Mouse (Mus musculus) lung, embryonic 15.5 days (tissue): ENCODE measurements at regions not wholly inside any gene's neighbourhood (a gene's known extent, or its start where the extent isn't known, plus 50 kb on each side); places are given as distances from the start of the nearest gene placed in this dataset.
A peak's percentile ranks its signal among the peaks of the same experiment; 100 is the strongest.

ENCODE experiments used
- ATAC-seq: fragments of 200-750 bp; cut with Nextera tagmentation; 2 replicates; pipeline ENCODE4 v1.8.0; 2017; ENCODE audit warnings: moderate number of reproducible peaks, borderline replicate concordance; ENCODE audit not compliant: low FRiP score, low TSS enrichment; ENCODE audit errors: extremely low read depth
- H3K27ac ChIP-seq: fragments of 300-500 bp; sonication (generic); 2 replicates; pipeline ENCODE4 v1.5.1; 2015; ENCODE audit warnings: moderate library complexity, mild to moderate bottlenecking, inconsistent platforms
- H3K27me3 ChIP-seq: fragments of 300-500 bp; sonication (generic); 2 replicates; pipeline ENCODE4 v1.6.1; 2015; ENCODE audit warnings: inconsistent platforms
- H3K36me3 ChIP-seq: fragments of 300-500 bp; sonication (generic); 2 replicates; pipeline ENCODE4 v1.6.1; 2015; ENCODE audit warnings: inconsistent platforms
- H3K4me1 ChIP-seq: fragments of 300-500 bp; sonication (generic); 2 replicates; pipeline ENCODE4 v1.6.1; 2015; ENCODE audit warnings: inconsistent platforms
- H3K4me2 ChIP-seq: fragments of 300-500 bp; sonication (generic); 2 replicates; pipeline ENCODE4 v1.6.1; 2015; ENCODE audit warnings: inconsistent platforms, mild to moderate bottlenecking, moderate library complexity
- H3K4me3 ChIP-seq: fragments of 300-500 bp; sonication (generic); 2 replicates; pipeline ENCODE4 v1.5.1; 2015; ENCODE audit warnings: mild to moderate bottlenecking, inconsistent platforms
- H3K9ac ChIP-seq: fragments of 300-500 bp; sonication (generic); 2 replicates; pipeline ENCODE4 v1.6.1; 2015; ENCODE audit warnings: inconsistent platforms
- H3K9me3 ChIP-seq: fragments of 300-500 bp; sonication (generic); 2 replicates; pipeline ENCODE4 v1.6.1; 2016; ENCODE audit warnings: inconsistent platforms
- WGBS: fragments of 180-500 bp; shearing (Covaris S2); methylation state at CpG from one replicate; pipeline ENCODE4 v1.1.7; 2015; 5-methylcytosine and 5-hydroxymethylcytosine counted together

DNA sequence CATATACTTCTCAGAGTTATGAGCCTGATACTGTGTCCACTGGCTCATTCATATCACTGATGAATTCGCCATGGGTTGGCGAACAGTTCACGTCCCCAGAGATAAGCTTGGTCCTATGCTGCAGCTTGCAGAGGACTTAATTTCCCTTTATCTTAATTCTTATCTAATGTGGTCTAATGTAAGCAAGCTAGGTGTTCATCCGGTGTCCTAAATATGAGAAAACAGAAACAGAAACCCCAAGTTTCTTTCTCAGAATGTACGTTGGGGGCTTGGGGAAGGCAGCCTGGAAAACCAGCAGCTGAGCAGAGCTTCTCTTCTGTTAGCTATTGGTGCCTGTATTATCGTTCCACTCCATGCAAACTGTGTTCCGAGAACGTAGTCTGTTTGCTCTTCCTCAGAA lies 170.1 kb downstream of the 1700064H15Rik start:
- no peaks in the 10 kb centered on the region for H3K4me1 ChIP-seq
- no peak overlapping the region for H3K9ac ChIP-seq
- no peak overlapping the region for H3K4me3 ChIP-seq
- no peaks in the 10 kb centered on the region for H3K36me3 ChIP-seq
- no peak overlapping the region for H3K4me2 ChIP-seq
- no peaks in the 10 kb centered on the region for H3K9me3 ChIP-seq
- no peak overlapping the region for H3K27ac ChIP-seq
- WGBS = 80% methylated on average over 8 of the region's 8 CpGs
- no peak for ATAC-seq
- H3K27me3 ChIP-seq = no peaks in the 10 kb centered on the region

DNA sequence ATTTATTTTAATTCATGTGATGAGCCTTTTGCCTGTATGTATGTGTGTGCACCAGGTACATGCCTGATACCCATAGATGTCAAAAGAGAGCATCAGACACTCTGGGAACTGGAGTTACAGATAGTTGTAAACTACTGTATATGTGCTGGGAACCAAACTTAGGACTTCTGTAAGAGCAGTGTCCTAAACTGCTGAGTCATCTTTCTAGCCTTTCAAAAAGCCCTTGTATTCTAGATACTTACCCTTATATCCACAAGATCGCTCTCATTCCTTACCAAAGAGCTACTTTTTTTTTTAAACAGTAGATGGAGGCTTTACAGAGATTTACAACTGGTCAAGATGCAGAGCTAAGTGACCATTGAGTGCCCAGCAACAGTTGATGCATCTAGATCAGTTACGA lies 171.0 kb downstream of the 1700064H15Rik start:
- H3K4me1 ChIP-seq = no peaks in the 10 kb centered on the region
- H3K9me3 ChIP-seq = no peaks in the 10 kb centered on the region
- H3K36me3 ChIP-seq = no peaks in the 10 kb centered on the region
- H3K4me3 ChIP-seq = no peak overlapping the region
- no peak overlapping the region for H3K27ac ChIP-seq
- H3K27me3 ChIP-seq = no peaks in the 10 kb centered on the region
- H3K4me2 ChIP-seq = no peak overlapping the region
- WGBS = 84% methylated on average over 2 of the region's 2 CpGs
- no peak for ATAC-seq
- H3K9ac ChIP-seq = no peak overlapping the region

DNA sequence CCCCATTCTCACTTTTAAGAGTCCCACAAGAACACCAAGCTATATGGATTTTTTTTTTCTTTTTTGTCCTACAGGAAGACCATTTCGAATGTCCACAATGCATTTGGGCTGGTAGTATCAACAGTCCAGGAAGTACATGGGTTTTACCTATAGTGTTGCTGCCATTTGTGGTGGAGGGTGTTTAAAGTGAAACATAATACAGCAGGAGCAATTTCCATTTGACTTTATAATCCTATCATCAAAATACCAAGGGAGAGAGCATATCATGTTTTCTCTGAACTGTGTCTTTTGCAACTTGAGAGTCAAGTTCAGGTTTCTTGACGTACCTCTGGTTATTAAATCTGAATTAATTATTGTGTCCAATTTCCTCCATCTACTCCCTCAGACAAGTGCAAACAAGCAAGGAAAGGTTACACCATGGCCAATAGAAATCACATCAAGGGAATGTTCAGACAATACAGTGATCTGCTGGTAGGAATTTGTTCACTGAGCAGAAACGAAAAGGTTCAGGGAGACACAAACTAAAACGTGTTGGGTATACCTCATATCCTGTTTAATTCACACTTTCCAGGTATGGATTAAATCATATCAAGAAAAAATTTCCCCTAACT lies 172.5 kb downstream of the 1700064H15Rik start:
- WGBS = 63% methylated on average over 4 of the region's 4 CpGs
- Histone ChIP-seq H3K4me1 (no peaks in the 10 kb centered on the region), H3K9me3 (no peaks in the 10 kb centered on the region), H3K9ac (no peak overlapping the region), H3K36me3 (no peaks in the 10 kb centered on the region), H3K27me3 (no peaks in the 10 kb centered on the region), H3K4me3 (no peak overlapping the region), H3K4me2 (no peak overlapping the region), H3K27ac (no peak overlapping the region)
- no peak for ATAC-seq

DNA sequence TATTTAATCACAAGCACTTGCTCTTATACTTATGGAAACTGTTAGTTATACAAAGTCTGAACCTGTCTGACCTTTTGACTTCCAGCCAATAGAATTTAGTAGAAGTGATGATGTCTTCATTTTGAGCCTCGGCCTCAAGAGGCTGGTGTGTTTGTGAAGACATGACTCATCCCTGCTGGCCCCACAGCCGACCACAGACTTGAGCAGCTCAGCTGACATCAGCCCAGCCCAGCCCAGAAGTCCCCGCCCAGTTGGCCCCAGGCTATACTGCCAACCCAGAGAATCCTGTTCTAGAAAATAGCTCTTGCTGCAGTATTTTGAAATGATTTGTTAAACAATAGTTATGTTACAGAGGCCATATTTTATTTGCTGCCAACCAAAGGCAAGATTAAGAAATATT lies 177.5 kb downstream of the 1700064H15Rik start:
- Histone ChIP-seq H3K4me1 (no peaks in the 10 kb centered on the region), H3K27me3 (no peaks in the 10 kb centered on the region), H3K4me3 (no peak overlapping the region), H3K27ac (no peak overlapping the region), H3K9ac (no peak overlapping the region), H3K9me3 (no peaks in the 10 kb centered on the region), H3K36me3 (no peaks in the 10 kb centered on the region), H3K4me2 (no peak overlapping the region)
- WGBS = 20% methylated on average over 3 of the region's 3 CpGs
- ATAC-seq = peak; percentile 84; the same call in 1 of the 2 replicates

DNA sequence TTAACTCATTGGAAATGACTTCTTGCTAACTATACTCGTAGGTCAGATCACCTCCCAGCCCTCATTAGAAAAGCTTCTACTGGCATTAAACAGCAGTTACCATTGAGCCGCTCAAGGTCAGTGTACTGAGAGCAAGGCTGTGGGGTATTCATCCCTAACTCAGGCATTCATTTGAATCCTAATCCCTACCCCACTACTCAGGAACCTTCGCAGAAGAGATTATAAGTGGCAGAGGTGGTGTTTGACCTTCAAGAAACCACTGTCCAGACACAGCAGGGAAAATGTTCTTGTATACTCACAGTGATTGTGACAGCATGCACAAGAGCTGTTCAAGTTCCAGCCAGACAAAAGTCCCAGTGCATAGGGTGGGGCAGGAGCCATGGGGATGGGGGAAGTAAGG lies 179.5 kb downstream of the 1700064H15Rik start:
- WGBS = 84% methylated on average over 3 of the region's 3 CpGs
- Histone ChIP-seq H3K4me2 (no peak overlapping the region), H3K27ac (no peak overlapping the region), H3K4me3 (no peak overlapping the region), H3K9me3 (no peaks in the 10 kb centered on the region), H3K27me3 (no peaks in the 10 kb centered on the region), H3K36me3 (no peaks in the 10 kb centered on the region), H3K9ac (no peak overlapping the region), H3K4me1 (no peaks in the 10 kb centered on the region)
- no peak for ATAC-seq

DNA sequence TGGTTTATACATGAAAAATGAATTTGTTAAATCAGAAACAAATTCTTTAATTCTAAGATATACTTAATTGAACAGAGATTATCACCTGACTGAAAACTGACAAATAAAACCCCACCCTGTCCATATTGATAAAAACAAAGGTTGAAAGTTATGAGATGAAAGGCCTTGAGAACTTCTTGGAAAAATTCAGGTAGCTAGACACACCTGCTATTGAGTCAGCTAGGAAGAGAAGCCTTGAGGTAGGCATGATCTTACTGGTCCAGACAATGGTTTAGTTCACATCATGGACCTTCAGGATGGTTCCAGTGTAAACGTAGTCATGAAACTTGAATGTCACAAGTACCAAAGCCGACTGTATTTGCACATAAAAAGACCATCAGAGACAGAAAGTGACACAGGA lies 180.3 kb downstream of the 1700064H15Rik start:
- no peak for ATAC-seq
- Histone ChIP-seq H3K27me3 (no peaks in the 10 kb centered on the region), H3K9ac (no peak overlapping the region), H3K27ac (no peak overlapping the region), H3K36me3 (no peaks in the 10 kb centered on the region), H3K4me2 (no peak overlapping the region), H3K4me3 (no peak overlapping the region), H3K4me1 (no peaks in the 10 kb centered on the region), H3K9me3 (no peaks in the 10 kb centered on the region)
- WGBS = 62% methylated on average over 2 of the region's 2 CpGs

DNA sequence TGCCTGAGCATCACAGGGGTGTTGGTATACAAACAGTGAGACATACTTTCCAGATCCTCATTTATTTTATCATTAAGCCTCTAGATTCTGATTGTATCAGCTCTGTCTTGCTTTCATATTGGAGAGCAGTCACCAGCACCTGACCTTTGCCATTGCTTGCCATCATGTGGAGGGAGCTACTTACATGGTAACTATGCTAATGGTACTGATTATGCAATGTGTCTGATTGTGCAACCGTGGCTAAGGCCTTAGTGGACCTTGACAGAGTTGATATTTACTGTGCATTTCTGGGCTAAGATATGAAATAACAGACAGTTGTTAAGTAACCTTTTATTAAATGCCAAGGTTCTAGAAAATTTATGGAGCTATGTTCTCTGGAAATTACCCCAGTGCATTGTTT lies 180.7 kb downstream of the 1700064H15Rik start:
- Histone ChIP-seq H3K27ac (no peak overlapping the region), H3K4me3 (no peak overlapping the region), H3K4me1 (no peaks in the 10 kb centered on the region), H3K9me3 (no peaks in the 10 kb centered on the region), H3K36me3 (no peaks in the 10 kb centered on the region), H3K9ac (no peak overlapping the region), H3K27me3 (no peaks in the 10 kb centered on the region), H3K4me2 (no peak overlapping the region)
- 55% methylated on average over 1 of the region's 1 CpGs for WGBS
- ATAC-seq = no peak

DNA sequence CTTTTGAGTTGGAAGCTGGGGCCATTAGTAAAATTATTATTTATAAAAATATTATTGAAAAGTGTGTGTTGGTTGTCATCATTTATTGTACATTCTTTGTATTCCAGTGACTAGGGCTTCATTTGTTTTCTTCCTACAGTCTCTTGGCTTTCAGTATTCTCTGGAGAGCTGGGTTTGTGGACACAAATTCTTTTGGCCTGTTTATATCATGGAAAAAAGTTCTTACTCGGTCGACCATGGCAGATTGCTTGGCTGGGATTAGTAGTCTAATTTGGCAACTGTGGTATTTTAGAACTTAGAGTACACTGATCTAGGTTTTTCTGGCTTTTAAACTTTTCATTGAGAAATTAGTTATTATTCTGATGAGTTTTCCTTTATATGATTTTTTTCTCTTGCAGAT lies 183.6 kb downstream of the 1700064H15Rik start:
- Histone ChIP-seq H3K36me3 (no peaks in the 10 kb centered on the region), H3K4me2 (no peak overlapping the region), H3K4me3 (no peak overlapping the region), H3K4me1 (no peaks in the 10 kb centered on the region), H3K27ac (no peak overlapping the region), H3K9ac (no peak overlapping the region), H3K27me3 (no peaks in the 10 kb centered on the region), H3K9me3 (no peaks in the 10 kb centered on the region)
- ATAC-seq = no peak
- WGBS = 52% methylated on average over 2 of the region's 2 CpGs

DNA sequence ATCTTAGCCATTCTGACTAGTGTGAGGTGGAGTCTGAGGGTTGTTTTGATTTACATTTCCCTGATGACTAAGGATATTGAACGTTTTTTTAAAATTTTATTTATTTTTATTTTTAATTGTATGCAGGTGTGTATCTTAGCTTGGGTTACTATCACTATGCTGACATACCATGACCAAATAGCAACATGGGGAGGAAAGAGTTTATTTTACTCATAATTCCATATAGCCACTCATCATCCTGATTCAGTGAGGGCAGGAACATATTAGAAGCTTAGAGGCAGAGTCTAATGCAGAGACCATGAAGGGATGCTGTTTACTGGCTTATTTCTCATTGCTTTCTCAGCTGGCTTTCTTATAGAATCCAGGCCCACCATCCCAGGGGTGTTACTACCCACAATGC lies 186.7 kb downstream of the 1700064H15Rik start:
- H3K36me3 ChIP-seq = no peaks in the 10 kb centered on the region
- no peaks in the 10 kb centered on the region for H3K27me3 ChIP-seq
- no peak overlapping the region for H3K4me2 ChIP-seq
- no peaks in the 10 kb centered on the region for H3K9me3 ChIP-seq
- no peak overlapping the region for H3K4me3 ChIP-seq
- no peak for ATAC-seq
- H3K4me1 ChIP-seq = no peaks in the 10 kb centered on the region
- 43% methylated on average over 1 of the region's 1 CpGs for WGBS
- no peak overlapping the region for H3K9ac ChIP-seq
- no peak overlapping the region for H3K27ac ChIP-seq

DNA sequence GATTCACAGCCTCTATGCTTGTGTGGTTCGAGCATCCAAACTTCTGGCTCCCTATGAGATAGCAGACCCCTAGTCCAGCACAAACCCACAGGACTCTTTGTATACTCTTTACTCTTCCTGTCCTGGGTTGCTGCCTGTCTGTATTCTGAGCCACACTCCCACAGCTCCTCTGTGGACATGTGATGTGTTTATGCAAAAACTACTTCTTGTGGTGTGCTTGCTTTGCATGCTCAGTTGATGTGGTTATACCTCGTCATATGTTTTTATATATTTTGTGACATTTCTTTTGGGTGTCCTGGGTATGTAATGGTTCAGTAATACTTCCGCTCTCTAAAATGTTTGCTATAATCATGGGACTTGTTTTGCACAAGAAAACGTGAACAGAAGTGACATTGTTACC lies 198.3 kb downstream of the 1700064H15Rik start:
- Histone ChIP-seq H3K27me3 (no peaks in the 10 kb centered on the region), H3K9me3 (no peaks in the 10 kb centered on the region), H3K36me3 (no peaks in the 10 kb centered on the region), H3K4me2 (no peak overlapping the region), H3K9ac (no peak overlapping the region), H3K4me3 (no peak overlapping the region), H3K4me1 (peaks cover 10% of the 10 kb centered on the region), H3K27ac (no peak overlapping the region)
- 72% methylated on average over 4 of the region's 4 CpGs for WGBS
- no peak for ATAC-seq

DNA sequence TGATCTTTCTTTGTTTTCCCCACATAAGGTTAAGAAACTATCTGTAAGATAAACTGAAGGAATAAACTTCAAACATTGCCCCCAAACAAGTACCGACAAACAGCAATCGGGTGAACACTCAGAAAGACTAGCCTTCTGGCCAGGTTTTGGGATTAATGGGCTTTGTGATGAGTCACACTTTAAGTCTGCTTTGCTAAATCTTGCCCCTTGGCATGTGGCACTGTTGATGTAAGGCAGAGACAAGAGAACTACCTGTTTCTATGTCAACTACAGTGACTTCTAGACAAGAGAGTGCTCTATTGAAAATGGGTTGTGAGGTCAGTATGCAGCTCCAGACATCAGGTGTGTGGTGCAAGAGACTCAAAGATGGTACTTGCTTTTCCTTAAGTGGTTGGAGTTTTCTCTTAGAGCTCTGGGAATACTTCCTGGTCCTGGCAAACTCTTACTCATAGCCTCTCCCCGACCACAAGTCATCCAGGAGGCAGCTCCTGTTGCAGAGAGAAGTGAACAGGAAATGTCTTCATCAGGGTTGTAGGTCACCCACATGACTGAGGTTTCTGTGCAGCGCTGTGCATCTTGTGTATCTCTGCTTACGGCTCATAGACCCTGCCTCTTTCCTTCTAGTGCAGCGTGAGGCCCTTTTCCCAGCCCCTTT lies 198.9 kb downstream of the 1700064H15Rik start:
- H3K9me3 ChIP-seq = no peaks in the 10 kb centered on the region
- WGBS = 61% methylated on average over 6 of the region's 6 CpGs
- H3K4me3 ChIP-seq = no peak overlapping the region
- no peak overlapping the region for H3K27ac ChIP-seq
- H3K36me3 ChIP-seq = no peaks in the 10 kb centered on the region
- ATAC-seq = no peak
- no peaks in the 10 kb centered on the region for H3K27me3 ChIP-seq
- H3K4me1 ChIP-seq = peaks cover 10% of the 10 kb centered on the region
- H3K9ac ChIP-seq = no peak overlapping the region
- no peak overlapping the region for H3K4me2 ChIP-seq

DNA sequence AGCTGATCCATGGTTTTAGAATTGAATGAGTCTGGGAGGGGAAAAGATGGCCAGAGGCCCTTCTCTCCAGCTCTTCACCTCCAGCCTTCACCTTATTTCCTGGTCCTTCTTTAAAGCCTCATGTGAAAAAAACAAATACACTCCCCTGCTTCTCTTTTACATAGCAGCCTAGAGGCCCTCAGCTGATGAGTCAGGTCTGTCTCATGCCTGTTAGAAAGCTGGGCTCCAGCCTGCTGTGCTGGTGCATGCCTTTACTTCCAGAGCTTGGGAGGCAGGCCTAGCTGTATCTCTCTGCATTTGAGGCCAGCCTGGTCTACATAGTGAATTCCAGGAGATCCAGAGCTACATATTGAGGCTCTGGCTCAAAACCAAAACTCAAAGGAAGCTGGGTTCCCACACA lies 199.5 kb downstream of the 1700064H15Rik start:
- H3K4me2 ChIP-seq = no peak overlapping the region
- H3K4me3 ChIP-seq = no peak overlapping the region
- no peaks in the 10 kb centered on the region for H3K27me3 ChIP-seq
- no peak overlapping the region for H3K27ac ChIP-seq
- no peaks in the 10 kb centered on the region for H3K9me3 ChIP-seq
- H3K9ac ChIP-seq = no peak overlapping the region
- peaks cover 10% of the 10 kb centered on the region for H3K4me1 ChIP-seq
- H3K36me3 ChIP-seq = no peaks in the 10 kb centered on the region
- no peak for ATAC-seq

DNA sequence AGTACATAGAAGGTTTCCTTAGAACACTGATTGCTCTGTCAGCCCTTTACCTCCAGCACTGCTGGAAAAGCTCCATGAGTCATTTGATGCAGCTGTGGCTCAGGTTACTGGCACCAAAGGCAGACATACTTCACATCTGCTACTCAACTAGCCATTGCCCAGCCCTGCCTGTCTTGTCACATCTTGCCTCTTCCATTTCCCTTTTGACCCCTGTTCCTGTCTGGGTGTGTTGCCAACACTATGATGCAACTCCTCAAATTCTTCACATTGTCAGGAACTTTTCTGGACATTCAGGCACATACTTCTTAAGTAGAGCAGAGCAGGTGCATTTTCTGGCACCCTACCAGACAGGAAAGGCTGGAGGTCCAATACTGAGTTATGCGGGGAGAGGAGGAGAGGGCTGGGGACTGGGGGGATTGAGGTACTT lies 202.3 kb downstream of the 1700064H15Rik start:
- Histone ChIP-seq H3K9ac (no peak overlapping the region), H3K27me3 (no peaks in the 10 kb centered on the region), H3K4me3 (no peak overlapping the region), H3K36me3 (no peaks in the 10 kb centered on the region), H3K4me1 (peaks cover 10% of the 10 kb centered on the region), H3K4me2 (no peak overlapping the region), H3K9me3 (no peaks in the 10 kb centered on the region), H3K27ac (peak overlapping the region; percentile 73)
- WGBS = 35% methylated on average over 1 of the region's 1 CpGs
- ATAC-seq = peak; percentile 88
